Mouse (Mus musculus) embryonic stem cell, embryonic (primary cell): ENCODE measurements at regions not wholly inside any gene's neighbourhood (a gene's known extent, or its start where the extent isn't known, plus 50 kb on each side); places are given as distances from the start of the nearest gene placed in this dataset.

Experiments used
- CTCF ChIA-PET, 4 experiments: fragments of 300-600 bp in 2 of 4; fragments of 350-600 bp in 2 of 4; sonication (Branson Sonifier 250); formaldehyde crosslinking; loops; one replicate each; lab custom pipeline; 2022; ENCODE audit warnings: inconsistent platforms in 2 of 4; lab: Charles Lee
- POLR2A ChIA-PET, 4 experiments: fragments of 300-600 bp in 2 of 4; fragments of 350-600 bp in 2 of 4; sonication (Branson Sonifier 250); formaldehyde crosslinking; loops; one replicate each; lab custom pipeline; 2022; ENCODE audit warnings: antibody characterized with exemption in 4 of 4, inconsistent platforms in 1 of 4; lab: Charles Lee

DNA sequence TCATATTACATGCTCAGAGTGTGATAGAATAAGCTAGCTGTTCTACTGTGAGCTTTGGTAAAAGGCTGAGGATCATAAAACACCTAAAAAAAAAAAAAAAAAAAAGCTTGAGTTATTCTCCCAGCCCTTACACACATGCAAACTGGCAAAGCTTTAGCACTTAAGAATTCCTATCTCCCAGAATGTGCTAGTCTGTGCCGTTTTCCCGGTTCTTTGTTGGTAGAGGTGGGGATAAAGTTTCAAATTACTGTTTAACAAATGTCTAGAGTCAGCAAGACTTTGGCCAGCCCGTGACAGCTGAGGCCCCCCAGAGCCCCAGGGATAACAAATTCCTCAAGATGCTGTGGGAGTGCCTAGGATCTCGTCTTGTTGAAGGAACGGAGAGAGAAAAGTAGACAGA lies 254.3 kb upstream of the Mgmt start:
- ChIA-PET CTCF (interaction anchor here in 2 of 4 experiments (0.6 kb wide), 4 partner anchors 182 to 336 kb away, joined by 3 to 6 read pairs (median 4); no protein-coding TSS in a partner anchor), POLR2A (interaction anchor here in 1 of 4 experiments (0.7 kb wide), 1 partner anchor 511 kb away, joined by 3 read pairs; no protein-coding TSS in a partner anchor)

DNA sequence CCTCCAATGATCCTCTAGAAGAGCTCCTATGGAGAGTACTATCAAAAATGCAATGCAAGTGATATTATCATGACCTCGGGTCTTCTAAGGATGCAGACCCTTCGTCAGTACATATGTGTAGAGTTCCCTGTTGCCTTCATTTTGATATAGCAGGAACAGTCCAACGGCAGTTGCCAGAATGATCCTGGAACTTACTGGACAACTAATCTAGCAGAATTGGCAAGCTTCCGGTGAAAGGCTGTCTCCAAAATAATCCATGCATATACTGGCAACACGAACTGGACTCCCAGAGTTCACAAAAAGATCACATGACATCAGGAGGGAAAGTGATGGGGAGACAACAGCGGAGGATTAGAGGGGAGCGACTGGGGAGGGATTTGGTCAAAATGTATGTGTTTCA lies 253.6 kb upstream of the Mgmt start:
- POLR2A ChIA-PET, result interaction anchor here in 1 of 4 experiments (0.7 kb wide), 1 partner anchor 512 kb away, joined by 3 read pairs; no protein-coding TSS in a partner anchor
- CTCF ChIA-PET, result no interaction called here

DNA sequence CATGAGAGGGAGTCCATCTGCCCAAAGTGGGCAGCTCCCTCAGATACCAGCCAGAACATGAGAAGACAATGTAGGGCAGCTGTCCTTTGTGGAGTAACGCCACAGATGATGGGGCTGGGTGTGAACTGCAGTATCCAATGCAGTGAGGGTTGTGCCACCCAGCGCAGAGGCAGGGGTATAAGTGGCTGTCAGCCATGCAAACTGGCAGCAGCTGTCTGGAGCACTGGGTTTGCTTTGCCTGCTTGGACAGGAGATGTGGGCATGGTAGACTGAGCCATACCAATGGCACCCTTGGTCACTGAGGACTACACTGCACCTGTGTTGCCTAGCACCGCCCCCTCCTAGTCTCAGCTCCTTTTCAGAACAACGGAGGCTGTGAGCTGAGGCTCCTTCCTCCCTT lies 244.6 kb upstream of the Mgmt start:
- CTCF ChIA-PET, result no interaction called here
- POLR2A ChIA-PET, result interaction anchor here in 1 of 4 experiments (0.6 to 1.0 kb wide), 3 partner anchors 18 to 194 kb away, joined by 3 to 4 read pairs (median 4); no protein-coding TSS in a partner anchor

DNA sequence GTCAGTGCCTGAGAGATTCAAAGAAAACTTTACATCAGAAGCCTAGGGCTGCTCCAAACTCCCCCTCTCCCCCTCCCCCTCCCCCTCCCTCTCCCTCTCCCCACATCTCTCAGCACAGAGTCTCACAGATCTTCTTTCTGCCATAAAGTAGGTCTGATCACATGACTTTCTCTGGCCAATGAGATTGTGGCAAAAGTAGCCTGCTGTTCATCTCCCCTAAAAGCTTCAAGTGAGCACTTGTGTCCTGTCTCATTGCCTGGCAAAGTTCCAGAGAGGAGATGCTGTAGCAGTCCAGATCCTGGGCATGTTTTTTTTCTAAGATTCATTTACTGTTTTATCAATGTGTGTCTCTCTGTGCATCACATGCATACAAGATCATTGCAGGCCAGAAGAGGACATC lies 234.5 kb upstream of the Mgmt start:
- POLR2A ChIA-PET, result interaction anchor here in 2 of 4 experiments (0.6 to 1.6 kb wide), 3 partner anchors 13 to 139 kb away, joined by 3 to 6 read pairs (median 3); no protein-coding TSS in a partner anchor
- CTCF ChIA-PET, result interaction anchor here in 1 of 4 experiments (0.6 kb wide), 1 partner anchor 11 kb away, joined by 3 read pairs; no protein-coding TSS in a partner anchor

DNA sequence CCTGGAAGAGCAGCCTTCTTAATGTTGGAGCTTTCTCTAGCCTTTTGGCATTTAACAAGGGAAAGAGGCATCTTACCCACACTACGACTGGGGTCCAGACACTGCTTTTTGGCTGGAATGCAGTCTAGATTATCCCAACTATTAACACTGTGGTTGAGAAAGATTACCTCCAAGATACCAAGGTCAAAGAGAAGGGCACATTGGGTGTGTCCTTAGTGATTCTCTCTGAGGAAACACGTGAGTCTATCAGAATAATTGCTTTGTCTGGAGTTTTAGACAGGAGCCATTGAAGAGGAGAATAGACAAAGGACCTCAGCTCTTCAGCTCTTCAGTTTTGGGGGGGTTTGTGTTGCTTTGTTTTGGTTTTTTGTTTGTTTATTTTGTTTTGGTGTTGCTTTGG lies 234.0 kb upstream of the Mgmt start:
- CTCF ChIA-PET, result interaction anchor here in 1 of 4 experiments (0.6 kb wide), 1 partner anchor 10 kb away, joined by 3 read pairs; no protein-coding TSS in a partner anchor

DNA sequence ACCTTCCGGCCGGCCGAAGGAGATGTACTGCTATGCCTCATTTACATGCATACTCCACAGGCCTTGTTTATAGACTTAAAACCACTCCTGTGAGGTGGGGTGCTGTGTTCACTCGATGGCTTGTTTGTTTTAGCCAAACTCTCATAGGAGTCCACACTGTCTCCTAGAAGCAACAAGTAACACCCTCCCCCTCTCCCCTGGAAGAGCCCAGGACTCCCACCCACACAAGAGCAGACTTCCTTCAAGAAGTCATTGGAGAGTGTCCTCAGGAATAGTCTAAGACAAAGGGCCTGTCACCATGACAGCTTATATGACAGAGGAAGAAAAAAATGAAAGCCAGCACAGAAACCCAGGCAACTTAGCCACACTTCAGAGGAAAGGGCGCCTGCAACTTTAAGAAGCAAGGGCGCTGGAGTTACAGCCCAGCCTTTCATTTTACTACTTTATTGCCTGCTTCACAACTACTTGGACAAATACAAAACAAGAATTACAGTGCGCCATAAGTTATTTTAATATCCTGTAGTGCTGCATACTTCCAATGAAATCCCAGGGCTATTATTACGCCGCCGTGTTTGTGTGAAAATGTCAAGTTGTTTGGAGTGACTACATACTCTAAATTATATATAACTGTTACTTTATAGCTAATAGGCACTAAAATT lies 229.9 kb upstream of the Mgmt start:
- POLR2A ChIA-PET, result no interaction called here

More for the DNA sequence above, 234.0 kb upstream of the Mgmt start:
- POLR2A ChIA-PET, result interaction anchor here in 2 of 4 experiments (0.6 to 1.6 kb wide), 6 partner anchors 8 to 139 kb away, joined by 3 to 6 read pairs (median 4); no protein-coding TSS in a partner anchor

DNA sequence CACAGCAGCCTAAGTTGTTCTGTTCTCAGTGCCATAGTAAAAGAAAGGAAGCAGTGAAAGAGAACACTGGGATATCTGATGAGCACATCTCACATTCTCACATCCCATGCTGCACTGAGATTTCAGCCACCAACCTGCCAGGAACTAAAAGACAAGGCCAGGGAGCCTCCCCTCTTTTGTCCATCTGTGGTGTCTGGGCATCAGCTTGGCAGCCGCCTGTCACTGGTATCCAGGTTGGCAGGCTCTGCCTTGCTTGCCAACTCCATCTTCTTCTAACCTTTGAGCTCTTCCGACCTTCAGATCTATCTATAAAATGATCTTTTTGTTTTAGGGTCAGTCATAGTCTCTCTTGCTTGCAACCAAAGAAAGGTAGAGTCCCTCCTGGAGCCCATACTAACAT lies 228.5 kb upstream of the Mgmt start:
- ChIA-PET CTCF (interaction anchor here in 1 of 4 experiments (0.7 kb wide), 1 partner anchor 76 kb away, joined by 8 read pairs; no protein-coding TSS in a partner anchor), POLR2A (no interaction called here)

More for the DNA sequence above, 229.9 kb upstream of the Mgmt start:
- CTCF ChIA-PET, result interaction anchor here in 1 of 4 experiments (0.6 kb wide), 1 partner anchor 42 kb away, joined by 4 read pairs; no protein-coding TSS in a partner anchor

DNA sequence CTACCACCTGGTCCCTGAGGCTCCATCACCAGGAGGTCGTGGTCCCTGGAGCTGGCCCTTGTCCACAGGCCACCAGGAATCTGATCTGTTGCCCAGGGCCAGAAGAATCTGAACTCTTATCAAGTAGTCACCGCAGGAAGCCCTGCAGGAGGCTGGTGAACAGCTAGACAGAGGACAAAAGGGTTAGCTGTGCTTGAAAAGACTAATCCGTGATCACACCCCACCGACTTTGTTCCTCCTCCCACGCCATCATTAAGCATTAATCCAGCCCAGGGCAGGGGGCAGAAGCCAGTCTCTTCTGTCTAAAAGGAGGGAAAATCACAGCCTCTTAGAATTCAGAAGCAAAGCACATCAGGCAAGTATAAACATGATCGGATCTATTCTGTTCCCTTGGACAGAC lies 227.7 kb upstream of the Mgmt start:
- POLR2A ChIA-PET, result no interaction called here
- CTCF ChIA-PET, result interaction anchor here in 2 of 4 experiments (0.6 kb wide), 2 partner anchors 22 to 60 kb away, joined by 3 to 4 read pairs; no protein-coding TSS in a partner anchor

DNA sequence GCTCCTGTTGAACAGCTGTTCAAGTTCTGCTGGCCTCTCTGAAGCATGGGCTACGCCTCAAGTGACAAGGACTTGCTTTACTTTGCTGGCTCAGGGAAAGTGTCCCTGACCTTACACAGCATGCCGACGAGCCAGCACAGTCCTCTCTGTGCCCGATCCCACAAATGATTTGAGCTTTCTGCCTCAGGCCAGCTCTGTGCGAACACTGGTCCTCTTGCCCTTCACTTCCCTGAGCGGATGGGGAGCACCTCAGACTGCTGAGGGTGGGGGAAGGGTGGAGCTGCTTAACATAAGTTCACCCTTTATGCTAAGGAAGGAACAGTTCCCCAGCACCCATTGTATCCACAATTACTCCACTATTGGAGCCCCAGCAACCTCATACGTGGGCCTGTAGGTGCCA lies 223.7 kb upstream of the Mgmt start:
- CTCF ChIA-PET, result interaction anchor here in 3 of 4 experiments (0.6 to 0.9 kb wide), 5 partner anchors 9 to 309 kb away, joined by 3 to 5 read pairs (median 4); no protein-coding TSS in a partner anchor
- POLR2A ChIA-PET, result interaction anchor here in 1 of 4 experiments (1.5 kb wide), 1 partner anchor 10 kb away, joined by 4 read pairs; no protein-coding TSS in a partner anchor

DNA sequence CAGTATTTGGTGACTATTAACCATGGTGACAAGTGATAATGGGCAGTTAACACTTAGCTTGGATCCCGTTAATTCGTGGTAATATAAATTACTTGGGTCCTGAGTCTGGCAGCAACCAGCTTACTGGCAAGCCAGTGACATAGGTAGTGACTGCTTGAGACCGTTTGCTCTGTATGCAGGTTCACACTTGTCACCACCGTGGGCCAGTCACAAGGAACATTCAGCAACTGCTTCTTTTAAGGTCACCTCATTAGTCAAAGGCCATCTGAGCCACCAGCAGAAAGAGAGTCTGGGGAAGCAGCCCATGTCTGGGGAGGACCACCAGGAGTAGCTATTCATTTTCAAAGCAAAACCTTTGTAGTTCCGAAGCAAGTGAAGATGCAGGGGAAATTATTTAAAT lies 220.3 kb upstream of the Mgmt start:
- ChIA-PET POLR2A (interaction anchor here in 2 of 4 experiments (0.6 to 1.3 kb wide), 3 partner anchors 13 to 126 kb away, joined by 4 to 6 read pairs (median 4); no protein-coding TSS in a partner anchor), CTCF (no interaction called here)

DNA sequence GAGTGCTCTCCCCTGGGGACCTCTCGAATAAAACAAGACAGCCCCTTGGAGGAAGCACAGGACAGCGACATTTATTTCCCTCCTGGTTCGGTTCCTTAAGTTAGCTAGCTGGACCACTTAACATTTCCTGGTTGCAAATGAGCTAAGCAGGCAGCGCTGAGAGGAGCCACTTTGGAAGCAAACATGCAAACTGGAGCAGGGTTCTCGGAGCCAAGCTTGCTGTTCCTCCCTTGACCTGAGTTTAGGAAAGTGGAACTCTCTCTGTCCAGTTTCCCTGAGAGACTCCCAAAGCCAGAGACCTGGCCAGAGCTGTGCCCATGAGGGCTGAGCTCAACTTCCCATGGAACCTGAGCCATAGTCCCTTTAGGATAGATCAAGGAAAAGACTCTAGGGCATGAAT lies 219.4 kb upstream of the Mgmt start:
- ChIA-PET CTCF (interaction anchor here in 1 of 4 experiments (0.6 kb wide), 1 partner anchor 1103 kb away, joined by 3 read pairs; no protein-coding TSS in a partner anchor), POLR2A (no interaction called here)

DNA sequence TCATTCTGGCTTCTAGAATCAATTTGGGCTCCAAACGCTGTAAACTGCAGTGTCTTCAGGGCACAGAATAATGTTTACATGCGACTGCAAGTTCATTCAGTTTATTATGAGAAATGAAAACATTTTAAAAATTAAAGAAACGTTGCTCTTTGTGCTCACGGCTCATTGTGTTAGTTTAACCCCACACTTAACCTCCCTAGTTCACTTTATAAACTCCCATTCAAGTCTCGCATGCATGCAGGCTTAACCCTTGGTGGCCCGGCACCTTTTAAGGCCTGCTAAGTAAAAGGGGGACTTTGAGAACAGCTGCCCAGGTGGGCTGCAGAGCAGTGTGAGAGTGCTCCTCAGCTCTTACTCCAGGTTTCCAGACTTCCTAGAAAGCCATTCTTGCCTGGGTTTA lies 218.3 kb upstream of the Mgmt start:
- POLR2A ChIA-PET, result no interaction called here
- CTCF ChIA-PET, result no interaction called here

DNA sequence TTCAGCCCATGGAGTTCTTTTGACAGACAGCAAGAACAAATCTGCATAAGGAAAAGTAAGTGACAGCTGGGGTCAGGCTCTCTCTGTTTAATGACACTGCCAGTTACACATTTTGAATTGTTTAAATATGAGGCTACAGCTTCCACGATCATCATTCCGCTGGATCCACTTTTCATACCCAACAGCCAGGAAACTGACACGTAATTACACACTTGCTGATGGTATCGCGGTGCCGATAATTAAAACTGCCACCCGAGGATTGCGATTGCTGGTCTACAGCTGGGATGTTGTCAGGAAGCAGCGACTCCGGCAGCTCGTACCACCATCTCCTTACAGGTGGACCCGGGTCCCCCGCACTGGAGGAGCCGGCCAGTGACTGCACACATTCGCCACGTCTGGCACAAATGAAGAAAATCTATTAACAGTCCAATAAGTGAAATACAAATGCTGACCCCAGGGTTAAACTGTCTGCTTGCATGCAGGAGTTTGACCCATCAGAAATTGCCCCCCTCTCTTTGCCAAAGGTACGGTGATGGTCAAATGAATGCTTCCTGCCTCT lies 217.3 kb upstream of the Mgmt start:
- ChIA-PET CTCF (interaction anchor here in 1 of 4 experiments (0.6 kb wide), 1 partner anchor 165 kb away, joined by 5 read pairs; no protein-coding TSS in a partner anchor), POLR2A (no interaction called here)

DNA sequence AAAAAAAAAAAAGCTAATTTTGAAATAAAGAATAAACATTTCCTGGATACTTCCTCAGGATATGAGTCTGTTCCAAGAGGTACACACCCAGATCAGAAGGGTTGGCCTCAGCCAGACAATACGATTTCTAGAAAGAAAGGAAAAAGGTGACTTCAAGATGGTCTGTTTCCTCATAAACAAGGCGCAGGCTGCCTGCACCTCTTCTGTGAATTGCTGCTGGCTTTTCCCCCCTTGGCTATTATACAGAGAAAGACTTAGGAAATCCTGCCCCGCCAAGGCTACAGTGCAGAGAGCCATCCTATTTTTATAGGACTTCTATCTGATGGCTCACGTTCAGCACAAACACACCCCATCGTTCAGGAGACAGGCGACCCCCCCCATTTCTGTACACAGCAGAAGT lies 204.8 kb upstream of the Mgmt start:
- POLR2A ChIA-PET, result interaction anchor here in 1 of 4 experiments (0.6 kb wide), 1 partner anchor 342 kb away, joined by 3 read pairs; no protein-coding TSS in a partner anchor
- CTCF ChIA-PET, result interaction anchor here in 2 of 4 experiments (0.6 kb wide), 2 partner anchors 22 to 740 kb away, joined by 3 to 11 read pairs; no protein-coding TSS in a partner anchor

DNA sequence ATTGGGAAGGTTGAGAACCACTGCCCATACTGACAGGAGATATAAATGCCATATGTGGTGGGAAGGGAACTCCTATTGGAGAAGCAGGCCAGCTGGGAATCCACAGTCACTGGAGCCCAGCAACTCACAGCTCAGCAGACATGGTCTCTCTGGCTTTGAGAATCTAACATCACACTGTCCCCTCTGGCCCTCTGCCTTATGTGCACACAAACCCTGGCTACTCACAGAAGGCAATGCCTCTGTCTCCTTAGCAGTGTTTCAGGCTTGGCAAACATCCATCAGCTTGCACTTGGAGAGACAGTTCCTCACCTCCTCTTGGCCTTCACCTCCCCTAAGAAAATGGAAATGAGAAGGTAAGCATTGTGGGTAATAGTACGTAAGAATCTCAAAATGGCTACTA lies 188.2 kb upstream of the Mgmt start:
- POLR2A ChIA-PET, result no interaction called here
- CTCF ChIA-PET, result interaction anchor here in 1 of 4 experiments (0.6 kb wide), 3 partner anchors 42 to 431 kb away, joined by 3 to 4 read pairs (median 4); no protein-coding TSS in a partner anchor

DNA sequence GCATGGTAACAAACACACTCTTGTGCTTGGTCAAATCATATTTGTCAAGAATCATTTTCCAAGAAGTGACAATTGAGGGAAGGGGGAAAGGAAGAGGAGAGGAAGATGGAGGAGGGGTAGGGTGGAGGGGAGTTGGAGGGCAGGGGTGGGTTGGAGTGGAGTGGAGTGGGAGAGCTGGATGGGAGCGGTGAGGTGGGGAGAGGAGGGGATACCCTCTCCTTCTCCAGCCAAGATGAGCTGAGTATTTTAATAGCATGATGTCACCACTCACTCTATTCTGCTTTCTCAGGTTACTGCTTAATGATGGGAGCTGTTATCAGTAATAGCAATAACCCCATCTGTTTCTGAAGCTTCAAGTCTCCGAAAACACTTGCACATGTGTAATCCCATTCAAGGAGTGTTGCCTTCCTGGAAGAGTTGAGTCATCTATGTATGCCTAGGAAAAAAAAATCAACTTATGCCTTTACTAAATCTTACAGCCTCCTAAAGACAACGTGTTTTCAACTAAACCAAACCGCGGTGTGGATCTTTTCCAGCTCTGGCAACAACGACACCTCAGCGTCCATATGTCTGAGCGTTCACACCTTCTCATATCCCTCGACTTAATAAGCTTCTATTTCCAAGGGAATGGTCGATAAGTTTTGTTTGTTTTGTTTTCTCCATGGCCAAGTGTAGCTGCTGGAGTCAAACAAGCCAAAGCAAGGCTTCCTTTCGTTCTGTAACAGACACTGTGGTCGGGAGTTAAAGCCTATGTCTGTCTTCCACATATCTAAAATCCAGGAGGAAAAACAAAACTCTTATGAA lies 187.0 kb upstream of the Mgmt start:
- POLR2A ChIA-PET, result no interaction called here
- CTCF ChIA-PET, result interaction anchor here in 1 of 4 experiments (0.6 to 0.8 kb wide), 2 partner anchors 205 to 240 kb away, joined by 3 to 7 read pairs; no protein-coding TSS in a partner anchor

DNA sequence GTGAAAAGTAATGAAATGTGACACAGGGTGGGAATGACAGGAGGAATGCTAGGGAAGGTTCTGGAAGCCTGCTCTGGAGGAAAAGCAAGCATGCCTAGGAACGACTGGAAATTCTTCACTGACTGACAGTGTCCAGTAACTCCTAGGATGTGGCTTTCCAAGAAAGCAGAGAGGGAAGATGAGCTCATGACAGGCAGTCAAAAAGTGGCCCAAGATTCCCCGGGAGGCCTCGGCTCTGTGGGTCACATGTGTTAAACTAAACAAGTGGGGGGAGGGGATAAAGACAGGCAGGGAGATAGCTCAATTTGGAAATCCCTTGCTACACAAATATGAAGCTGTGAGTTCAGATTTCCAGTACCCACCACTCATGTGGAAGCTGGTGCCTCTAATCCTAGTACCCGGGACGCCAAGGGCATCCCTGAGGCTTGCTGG lies 186.4 kb upstream of the Mgmt start:
- POLR2A ChIA-PET, result interaction anchor here in 1 of 4 experiments (0.6 kb wide), 1 partner anchor 109 kb away, joined by 4 read pairs; no protein-coding TSS in a partner anchor
- CTCF ChIA-PET, result interaction anchor here in 1 of 4 experiments (0.8 kb wide), 1 partner anchor 239 kb away, joined by 7 read pairs; no protein-coding TSS in a partner anchor

DNA sequence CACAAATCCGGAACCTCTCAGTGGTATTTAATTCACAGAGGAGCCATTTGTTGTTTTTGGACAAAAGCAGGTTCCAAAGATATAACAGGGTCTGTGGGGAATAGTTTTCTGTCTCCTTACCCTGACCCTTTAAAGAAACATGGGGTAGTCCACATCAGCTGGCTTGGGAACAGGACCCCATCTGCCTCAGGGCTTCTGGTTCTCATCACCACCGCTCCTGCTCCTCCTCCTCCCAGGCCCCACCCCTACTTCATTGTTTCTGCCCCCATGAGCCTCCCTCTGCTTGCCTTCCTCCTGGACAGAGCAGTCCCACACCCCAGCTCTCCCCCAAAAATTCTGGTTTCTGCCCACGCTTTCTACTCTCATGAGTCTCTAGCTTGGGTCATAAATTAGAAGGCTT lies 183.8 kb upstream of the Mgmt start:
- ChIA-PET CTCF (no interaction called here), POLR2A (no interaction called here)
